In genomic region chr5:33706350-33706629, GRCm38 (mm10) we compare ENCODE assay signal across 10 mouse cellular contexts. TPM values are rescaled to one million over a fixed set of nuclear protein-coding genes. Genes with fewer than 3 reads are reported as not detected.
DNase-seq lines count a peak whose midpoint lies in the region; ATAC-seq and TF ChIP-seq lines count a peak whose summit lies in the region.
"Had no signal": no experiment of that assay in that cellular context is flagged by ENCODE, and none has a peak within 500 bp of the region (broad histone marks: within the 10 kb centered on the region; RNA-seq: fewer than 3 reads in every experiment).

No protein-coding gene starts in this region.

- TF ChIP-seq EP300 in liver, postnatal 0 days (IDR thresholded peaks at IDR 0.05; ENCODE audit: low read depth): no peak

- H3K4me2 ChIP-seq in liver, postnatal 0 days (ENCODE audit: low read depth, low read length): no peak overlapping the region
- no peak overlapping the region for H3K4me2 ChIP-seq in liver, embryonic 12.5 days
- no peak overlapping the region for H3K4me2 ChIP-seq in midbrain, embryonic 15.5 days

- no peak for TF ChIP-seq CTCF in liver, postnatal 0 days (IDR thresholded peaks at IDR 0.05; ENCODE audit: low read depth)
- no peak for TF ChIP-seq CTCF in kidney, adult 2 months (conservative IDR thresholded peaks at IDR 0.05; ENCODE audit: insufficient read depth, insufficient read length, low read depth, low read length)

- WGBS in liver, postnatal 0 days (ENCODE audit: insufficient replicate concordance): 68% methylated on average over 1 of the region's 1 CpGs
- 76% methylated on average over 1 of the region's 1 CpGs for WGBS in liver, embryonic 12.5 days (ENCODE audit: insufficient replicate concordance)
- WGBS in forebrain, embryonic 10.5 days: 86% methylated on average over 1 of the region's 1 CpGs
- WGBS in hindbrain, embryonic 10.5 days: 77% methylated on average over 1 of the region's 1 CpGs
- 80% methylated on average over 1 of the region's 1 CpGs for WGBS in midbrain, embryonic 15.5 days
- 69% methylated on average over 1 of the region's 1 CpGs for WGBS in kidney, adult 2 months

- no peak overlapping the region for H3K27ac ChIP-seq in liver, postnatal 0 days (ENCODE audit: low read depth)
- no peak overlapping the region for H3K27ac ChIP-seq in liver, embryonic 12.5 days
- peak overlapping the region; percentile 83 for H3K27ac ChIP-seq in forebrain, embryonic 10.5 days
- peak overlapping the region; percentile 91 for H3K27ac ChIP-seq in hindbrain, embryonic 10.5 days
- H3K27ac ChIP-seq in midbrain, embryonic 15.5 days: peak overlapping the region; percentile 63; the same call in 1 of the 2 replicates
- no peak overlapping the region for H3K27ac ChIP-seq in kidney, adult 2 months (ENCODE audit: insufficient read depth, low read depth, low read length)
- H3K27ac ChIP-seq: macrophage had no signal

- no peak overlapping the region for H3K9ac ChIP-seq in liver, postnatal 0 days (replicated peaks)
- no peak overlapping the region for H3K9ac ChIP-seq in liver, embryonic 12.5 days
- H3K9ac ChIP-seq in midbrain, embryonic 15.5 days: no peak overlapping the region

- no peak overlapping the region for H3K4me3 ChIP-seq in liver, postnatal 0 days (ENCODE audit: low read depth, low read length)
- no peak overlapping the region for H3K4me3 ChIP-seq in liver, embryonic 12.5 days
- H3K4me3 ChIP-seq in forebrain, embryonic 10.5 days: 0 out of 2 replicates have a peak overlapping the region, but pooled peaks have one; percentile 1
- peak overlapping the region; percentile 31; the same call in 1 of the 2 replicates for H3K4me3 ChIP-seq in hindbrain, embryonic 10.5 days
- H3K4me3 ChIP-seq in midbrain, embryonic 15.5 days: no peak overlapping the region
- H3K4me3 ChIP-seq in kidney, adult 2 months (ENCODE audit: insufficient read depth, low read depth, low read length): no peak overlapping the region

- H3K36me3 ChIP-seq in liver, postnatal 0 days (replicated peaks; ENCODE audit: insufficient read depth, low read length): no peaks in the 10 kb centered on the region
- H3K36me3 ChIP-seq in liver, embryonic 12.5 days: no peaks in the 10 kb centered on the region
- no peaks in the 10 kb centered on the region for H3K36me3 ChIP-seq in forebrain, embryonic 10.5 days (replicated peaks)
- H3K36me3 ChIP-seq in hindbrain, embryonic 10.5 days: no peaks in the 10 kb centered on the region
- H3K36me3 ChIP-seq in midbrain, embryonic 15.5 days (replicated peaks): no peaks in the 10 kb centered on the region
- H3K36me3 ChIP-seq in kidney, adult 2 months (ENCODE audit: control insufficient read depth, insufficient read depth, low read length): no peaks in the 10 kb centered on the region

- ATAC-seq in liver, postnatal 0 days: 0 out of 2 replicates have a peak, but pooled peaks have one; percentile 13
- no peak for ATAC-seq in liver, embryonic 12.5 days
- ATAC-seq in midbrain, embryonic 15.5 days (replicated peaks): no peak

- no peaks in the 10 kb centered on the region for H3K27me3 ChIP-seq in liver, postnatal 0 days (ENCODE audit: insufficient read depth, low read length)
- H3K27me3 ChIP-seq in liver, embryonic 12.5 days (replicated peaks): peaks cover 16% of the 10 kb centered on the region; the same call in 1 of the 2 replicates
- H3K27me3 ChIP-seq in forebrain, embryonic 10.5 days (ENCODE audit: poor library complexity, severe bottlenecking): peaks cover 75% of the 10 kb centered on the region
- H3K27me3 ChIP-seq in hindbrain, embryonic 10.5 days (ENCODE audit: insufficient read depth, poor library complexity, severe bottlenecking): peaks cover 79% of the 10 kb centered on the region
- H3K27me3 ChIP-seq in midbrain, embryonic 15.5 days (replicated peaks): no peaks in the 10 kb centered on the region
- no peaks in the 10 kb centered on the region for H3K27me3 ChIP-seq in kidney, adult 2 months (replicated peaks; ENCODE audit: control insufficient read depth, insufficient read depth, low read length)

- H3K9me3 ChIP-seq in liver, postnatal 0 days (ENCODE audit: low read length): no peaks in the 10 kb centered on the region
- H3K9me3 ChIP-seq in liver, embryonic 12.5 days (replicated peaks): no peaks in the 10 kb centered on the region
- no peaks in the 10 kb centered on the region for H3K9me3 ChIP-seq in forebrain, embryonic 10.5 days
- H3K9me3 ChIP-seq in hindbrain, embryonic 10.5 days: no peaks in the 10 kb centered on the region
- H3K9me3 ChIP-seq in midbrain, embryonic 15.5 days: no peaks in the 10 kb centered on the region

- DNase-seq in liver, postnatal 0 days: no peak
- no peak for DNase-seq in forebrain, embryonic 10.5 days (ENCODE audit: extremely low spot score, low spot score)
- DNase-seq in hindbrain, embryonic 10.5 days (ENCODE audit: low spot score): no peak
- no peak for DNase-seq in kidney, adult 2 months
- no peak for DNase-seq in Muller cell, postnatal 12 days (ENCODE audit: inconsistent ontology term)
- DNase-seq in gastrocnemius, postnatal 10 days: no peak
- DNase-seq: adrenal gland, adult 8-10 months had no signal

- no peak for TF ChIP-seq POLR2A in kidney, adult 2 months (IDR thresholded peaks at IDR 0.05; ENCODE audit: low read depth, low read length)

- peaks cover 15% of the 10 kb centered on the region for H3K4me1 ChIP-seq in liver, postnatal 0 days (ENCODE audit: insufficient read depth)
- H3K4me1 ChIP-seq in liver, embryonic 12.5 days: peaks cover 28% of the 10 kb centered on the region
- H3K4me1 ChIP-seq in forebrain, embryonic 10.5 days: peaks cover 71% of the 10 kb centered on the region
- H3K4me1 ChIP-seq in hindbrain, embryonic 10.5 days (replicated peaks): peaks cover 67% of the 10 kb centered on the region
- peaks cover 9% of the 10 kb centered on the region; the same call in 1 of the 2 replicates for H3K4me1 ChIP-seq in midbrain, embryonic 15.5 days
- peaks cover 17% of the 10 kb centered on the region; the same call in 1 of the 2 replicates for H3K4me1 ChIP-seq in kidney, adult 2 months (ENCODE audit: control insufficient read depth, insufficient read depth, low read length)

RNA-seq across cellular contexts. Expression of gene Fgfr3, which starts 15.2 kb away (rescaled TPM):
- polyA plus RNA-seq in liver, postnatal 0 days (2015; fragmentation: Nextera tagmentation; extraction: Ambion mirVana): 1.3 and 1.4 TPM in 2 replicates
- 4.5 and 4.8 TPM in 2 replicates for polyA plus RNA-seq in liver, embryonic 12.5 days (2016; fragmentation: Nextera tagmentation; extraction: Ambion mirVana)
- polyA plus RNA-seq in forebrain, embryonic 10.5 days (2016; fragmentation: Nextera tagmentation; extraction: Ambion mirVana): 33.4 and 39.1 TPM in 2 replicates
- polyA plus RNA-seq in hindbrain, embryonic 10.5 days (2016; fragmentation: Nextera tagmentation; extraction: Ambion mirVana): 80.5 and 84.6 TPM in 2 replicates
- polyA plus RNA-seq in midbrain, embryonic 15.5 days (2015; fragmentation: Nextera tagmentation; extraction: Ambion mirVana): 20.9 and 21.4 TPM in 2 replicates
- polyA plus RNA-seq in kidney, adult 2 months (2012; rRNA removed): 63.7 and 94.9 TPM in 2 replicates
- total RNA-seq in gastrocnemius, postnatal 10 days (2021): 1 to 10 TPM; 1.9 to 2.7 TPM
- polyA plus RNA-seq: macrophage had no signal

RNA-seq across cellular contexts. Expression of gene Tmem129, which starts 48.1 kb away (rescaled TPM):
- polyA plus RNA-seq in liver, postnatal 0 days (2015; fragmentation: Nextera tagmentation; extraction: Ambion mirVana): 15.8 and 16.5 TPM in 2 replicates
- 26.4 and 27.3 TPM in 2 replicates for polyA plus RNA-seq in liver, embryonic 12.5 days (2016; fragmentation: Nextera tagmentation; extraction: Ambion mirVana)
- polyA plus RNA-seq in forebrain, embryonic 10.5 days (2016; fragmentation: Nextera tagmentation; extraction: Ambion mirVana): 38.0 and 39.5 TPM in 2 replicates
- polyA plus RNA-seq in hindbrain, embryonic 10.5 days (2016; fragmentation: Nextera tagmentation; extraction: Ambion mirVana): 37.1 and 40.9 TPM in 2 replicates
- 31.1 and 32.0 TPM in 2 replicates for polyA plus RNA-seq in midbrain, embryonic 15.5 days (2015; fragmentation: Nextera tagmentation; extraction: Ambion mirVana)
- polyA plus RNA-seq in kidney, adult 2 months (2012; rRNA removed): 47.4 and 51.2 TPM in 2 replicates
- total RNA-seq in gastrocnemius, postnatal 10 days (2021): 10 to 100 TPM; 16.0 to 17.7 TPM

RNA-seq across cellular contexts. Expression of gene Tacc3, which starts 48.4 kb away (rescaled TPM):
- polyA plus RNA-seq in liver, postnatal 0 days (2015; fragmentation: Nextera tagmentation; extraction: Ambion mirVana): 64.2 and 67.0 TPM in 2 replicates
- polyA plus RNA-seq in liver, embryonic 12.5 days (2016; fragmentation: Nextera tagmentation; extraction: Ambion mirVana): 199 and 203 TPM in 2 replicates
- polyA plus RNA-seq in forebrain, embryonic 10.5 days (2016; fragmentation: Nextera tagmentation; extraction: Ambion mirVana): 349 TPM in 2 replicates
- 259 and 305 TPM in 2 replicates for polyA plus RNA-seq in hindbrain, embryonic 10.5 days (2016; fragmentation: Nextera tagmentation; extraction: Ambion mirVana)
- 27.9 and 32.2 TPM in 2 replicates for polyA plus RNA-seq in midbrain, embryonic 15.5 days (2015; fragmentation: Nextera tagmentation; extraction: Ambion mirVana)
- 2.3 and 2.6 TPM in 2 replicates for polyA plus RNA-seq in kidney, adult 2 months (2012; rRNA removed)
- total RNA-seq in gastrocnemius, postnatal 10 days (2021): 10 to 100 TPM; 15.7 to 19.8 TPM

RNA-seq across cellular contexts. Expression of gene Slbp, which starts 53.9 kb away (rescaled TPM):
- 144 and 150 TPM in 2 replicates for polyA plus RNA-seq in liver, postnatal 0 days (2015; fragmentation: Nextera tagmentation; extraction: Ambion mirVana)
- 326 and 340 TPM in 2 replicates for polyA plus RNA-seq in liver, embryonic 12.5 days (2016; fragmentation: Nextera tagmentation; extraction: Ambion mirVana)
- 335 and 357 TPM in 2 replicates for polyA plus RNA-seq in forebrain, embryonic 10.5 days (2016; fragmentation: Nextera tagmentation; extraction: Ambion mirVana)
- polyA plus RNA-seq in hindbrain, embryonic 10.5 days (2016; fragmentation: Nextera tagmentation; extraction: Ambion mirVana): 255 and 317 TPM in 2 replicates
- polyA plus RNA-seq in midbrain, embryonic 15.5 days (2015; fragmentation: Nextera tagmentation; extraction: Ambion mirVana): 109 and 110 TPM in 2 replicates
- polyA plus RNA-seq in kidney, adult 2 months (2012; rRNA removed): 12.7 and 15.7 TPM in 2 replicates
- 10 to 100 TPM; 17.9 to 24.6 TPM for total RNA-seq in gastrocnemius, postnatal 10 days (2021)

Comparison
In these comparisons a context has a peak if more than half of its experiments do, and no peak if none do; other contexts are left out.
1. H3K27ac ChIP-seq: peak in forebrain, embryonic 10.5 days (single experiment), hindbrain, embryonic 10.5 days (single experiment) and midbrain, embryonic 15.5 days (single experiment); none in liver, postnatal 0 days (single experiment), liver, embryonic 12.5 days (single experiment) and kidney, adult 2 months (single experiment).
2. H3K4me3 ChIP-seq: peak in forebrain, embryonic 10.5 days (single experiment) and hindbrain, embryonic 10.5 days (single experiment); none in liver, postnatal 0 days (single experiment), liver, embryonic 12.5 days (single experiment), midbrain, embryonic 15.5 days (single experiment) and kidney, adult 2 months (single experiment).